Mouse (Mus musculus): ENCODE results near the gene Gm7137. TPM values are rescaled to one million over a fixed set of nuclear protein-coding genes. Genes with fewer than 3 reads are reported as not detected.
"Not testable (repeated sequence)": the region's sequence is repeated elsewhere in the genome, so short reads cannot be mapped to it uniquely, and the experiment has no call there.

Gm7137 gene
- polyA plus RNA-seq, 1 experiment: not detected

DNA sequence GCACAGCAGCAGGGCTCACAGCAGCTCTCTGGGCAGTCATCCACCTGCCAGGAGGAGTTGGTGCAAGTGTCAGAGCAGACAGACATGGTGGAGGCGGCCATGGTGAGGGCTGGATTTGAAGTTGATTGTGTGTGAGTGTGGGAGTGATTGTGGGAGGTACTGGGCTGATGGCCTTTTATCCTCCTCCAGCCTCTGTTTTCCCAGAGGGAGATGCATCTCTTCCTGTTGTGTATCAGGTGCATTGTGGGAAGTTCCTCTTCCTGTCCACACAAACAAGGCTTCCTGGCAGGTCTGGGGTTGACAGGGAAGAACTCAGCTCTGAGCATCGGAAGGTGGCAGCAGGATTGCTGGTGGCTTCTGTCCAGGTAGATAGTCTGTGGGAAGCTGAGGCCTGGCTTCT, 7.0 kb upstream of the Gm7137 start, which contains the start of gene Gm9639:
Gene Gm9639, minus strand, starts transcription at position 101 of the 400 bp plus-strand sequence.
- peaks cover 7% of the 10 kb centered on the region for H3K27me3 ChIP-seq (ENCODE audit: control insufficient read depth, insufficient read depth, insufficient read length)
- no peak within 1 kb of the TSS for H3K4me3 ChIP-seq (ENCODE audit: insufficient read depth, poor library complexity, severe bottlenecking)
- H3K79me2 ChIP-seq (ENCODE audit: control insufficient read depth, insufficient read depth): no peaks in the 10 kb centered on the region
- no peaks in the 10 kb centered on the region for H3K79me3 ChIP-seq (ENCODE audit: low read depth)
- no peak within 1 kb of the TSS for H3ac ChIP-seq (ENCODE audit: control insufficient read depth, insufficient read length, low read depth)
- H3K36me3 ChIP-seq (ENCODE audit: control insufficient read depth, insufficient read depth): no peaks in the 10 kb centered on the region
- TF ChIP-seq USF1 (IDR thresholded peaks at IDR 0.05; ENCODE audit: low read depth): no peak

- Histone ChIP-seq H3K36me3 (ENCODE audit: control insufficient read depth, insufficient read depth) (no peaks in the 10 kb centered on the region), H3K4me3 (ENCODE audit: insufficient read depth, poor library complexity, severe bottlenecking) (no peak overlapping the region), H3ac (ENCODE audit: control insufficient read depth, insufficient read length, low read depth) (no peak overlapping the region), H3K79me3 (ENCODE audit: low read depth) (no peaks in the 10 kb centered on the region), H3K27me3 (ENCODE audit: control insufficient read depth, insufficient read depth, insufficient read length) (peaks cover 3% of the 10 kb centered on the region), H3K79me2 (ENCODE audit: control insufficient read depth, insufficient read depth) (no peaks in the 10 kb centered on the region)
- no peak for TF ChIP-seq MAX (IDR thresholded peaks at IDR 0.05)
Observed at GRCm38 (mm10) chr10:77788621-77789020, 621 bp upstream of the Gm7137 start.

DNA sequence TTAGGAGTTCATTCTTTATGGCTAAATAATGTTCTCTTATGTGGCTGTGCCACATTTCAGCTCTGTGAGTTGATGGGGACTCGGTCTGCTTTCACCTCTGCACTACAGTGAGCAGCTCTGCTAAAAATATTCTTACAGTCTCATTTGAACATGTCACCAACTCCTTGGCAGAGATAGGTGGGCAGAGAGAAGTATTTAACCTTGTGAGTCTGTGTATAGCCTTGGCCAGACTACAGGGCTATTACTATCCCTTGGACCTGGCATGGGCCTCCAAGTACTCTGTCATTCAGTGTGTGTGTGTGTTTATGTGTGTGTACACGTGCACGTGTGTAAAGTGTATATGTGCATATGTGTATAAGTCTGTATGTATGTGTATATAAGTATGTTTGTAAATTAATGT, 4.6 kb downstream of the Gm7137 start:
- H3K27me3 ChIP-seq (ENCODE audit: control insufficient read depth, insufficient read depth, insufficient read length); H3ac ChIP-seq (ENCODE audit: control insufficient read depth, insufficient read length, low read depth); H3K79me3 ChIP-seq (ENCODE audit: low read depth); H3K4me3 ChIP-seq (ENCODE audit: insufficient read depth, poor library complexity, severe bottlenecking); H3K36me3 ChIP-seq (ENCODE audit: control insufficient read depth, insufficient read depth); H3K79me2 ChIP-seq (ENCODE audit: control insufficient read depth, insufficient read depth): not testable (repeated sequence)

GRCm38 (mm10) chr10:77782442-77782841, 5.6 kb downstream of the Gm7137 start, which contains the start of gene Gm3250:
TSS of gene Gm3250 (minus strand) at chr10:77782542.
- H3K27me3 ChIP-seq (ENCODE audit: control insufficient read depth, insufficient read depth, insufficient read length); H3ac ChIP-seq (ENCODE audit: control insufficient read depth, insufficient read length, low read depth); H3K79me2 ChIP-seq (ENCODE audit: control insufficient read depth, insufficient read depth); H3K79me3 ChIP-seq (ENCODE audit: low read depth); H3K36me3 ChIP-seq (ENCODE audit: control insufficient read depth, insufficient read depth); H3K4me3 ChIP-seq (ENCODE audit: insufficient read depth, poor library complexity, severe bottlenecking): not testable (repeated sequence)

DNA sequence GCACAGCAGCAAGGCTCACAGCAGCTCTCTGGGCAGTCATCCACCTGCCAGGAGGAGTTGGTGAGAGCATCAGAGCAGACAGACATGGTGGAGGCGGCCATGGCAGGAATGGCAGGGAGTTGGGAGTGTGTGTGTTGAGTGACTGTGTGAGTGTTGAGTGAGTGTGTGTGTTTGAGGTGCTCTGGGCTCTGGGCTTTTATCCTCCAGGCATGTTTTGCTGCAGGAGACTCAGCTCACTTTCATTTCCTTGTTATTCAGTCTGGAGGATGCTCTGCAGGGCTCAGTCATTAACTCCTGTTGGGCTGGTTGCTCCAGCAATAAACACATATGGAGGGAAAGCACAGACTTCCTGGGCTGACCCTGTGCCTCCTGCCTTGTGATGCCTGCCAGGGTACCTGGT, 11.2 kb downstream of the Gm7137 start, which contains the start of gene Gm7138:
Gene Gm7138, minus strand, starts transcription at position 101 of the 400 bp plus-strand sequence.
- not testable (repeated sequence) for H3K79me2 ChIP-seq (ENCODE audit: control insufficient read depth, insufficient read depth); H3K36me3 ChIP-seq (ENCODE audit: control insufficient read depth, insufficient read depth); H3K4me3 ChIP-seq (ENCODE audit: insufficient read depth, poor library complexity, severe bottlenecking); H3K27me3 ChIP-seq (ENCODE audit: control insufficient read depth, insufficient read depth, insufficient read length); H3ac ChIP-seq (ENCODE audit: control insufficient read depth, insufficient read length, low read depth); H3K79me3 ChIP-seq (ENCODE audit: low read depth)

- H3K27me3 ChIP-seq (ENCODE audit: control insufficient read depth, insufficient read depth, insufficient read length); H3K36me3 ChIP-seq (ENCODE audit: control insufficient read depth, insufficient read depth); H3K79me2 ChIP-seq (ENCODE audit: control insufficient read depth, insufficient read depth); H3K4me3 ChIP-seq (ENCODE audit: insufficient read depth, poor library complexity, severe bottlenecking); H3ac ChIP-seq (ENCODE audit: control insufficient read depth, insufficient read length, low read depth); H3K79me3 ChIP-seq (ENCODE audit: low read depth): not testable (repeated sequence)
Observed at GRCm38 (mm10) chr10:77772142-77772541, 15.9 kb downstream of the Gm7137 start.

DNA sequence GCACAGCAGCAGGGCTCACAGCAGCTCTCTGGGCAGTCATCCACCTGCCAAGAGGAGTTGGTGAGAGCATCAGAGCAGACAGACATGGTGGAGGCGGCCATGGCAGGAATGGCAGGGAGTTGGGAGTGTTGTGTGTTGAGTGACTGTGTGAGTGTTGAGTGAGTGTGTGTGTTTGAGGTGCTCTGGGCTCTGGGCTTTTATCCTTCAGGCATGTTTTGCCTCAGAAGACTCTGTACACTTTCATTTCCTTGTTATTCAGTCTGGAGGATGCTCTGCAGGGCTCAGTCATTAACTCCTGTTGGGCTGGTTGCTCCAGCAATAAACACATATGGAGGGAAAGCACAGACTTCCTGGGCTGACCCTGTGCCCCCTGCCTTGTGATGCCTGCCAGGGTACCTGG, 16.8 kb downstream of the Gm7137 start, which contains the start of gene Gm3238:
Gene Gm3238, minus strand, starts transcription at position 101 of the 400 bp plus-strand sequence.
- not testable (repeated sequence) for H3K27me3 ChIP-seq (ENCODE audit: control insufficient read depth, insufficient read depth, insufficient read length); H3ac ChIP-seq (ENCODE audit: control insufficient read depth, insufficient read length, low read depth); H3K79me3 ChIP-seq (ENCODE audit: low read depth); H3K4me3 ChIP-seq (ENCODE audit: insufficient read depth, poor library complexity, severe bottlenecking); H3K79me2 ChIP-seq (ENCODE audit: control insufficient read depth, insufficient read depth); H3K36me3 ChIP-seq (ENCODE audit: control insufficient read depth, insufficient read depth)

DNA sequence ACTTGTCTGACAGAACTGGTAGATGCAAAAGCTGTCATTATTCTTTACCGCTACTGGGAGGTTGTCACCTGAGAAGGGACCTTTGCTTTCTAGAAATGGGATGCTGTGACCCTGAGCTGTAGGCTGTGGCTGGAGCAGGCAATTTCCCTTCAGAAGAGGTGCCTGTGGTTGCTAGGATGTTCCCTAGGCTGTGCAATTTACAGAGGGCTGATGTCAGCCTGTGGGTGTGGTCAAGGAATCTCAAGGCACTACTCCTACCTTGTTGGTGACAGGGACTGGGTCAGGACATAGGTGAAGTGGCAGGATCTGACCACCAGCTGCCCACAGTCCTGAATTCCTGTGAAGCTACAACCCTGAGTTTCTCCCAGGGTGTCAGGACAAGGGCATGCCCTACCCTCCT, 18.3 kb downstream of the Gm7137 start:
- Histone ChIP-seq H3K79me2 (ENCODE audit: control insufficient read depth, insufficient read depth) (no peaks in the 10 kb centered on the region), H3ac (ENCODE audit: control insufficient read depth, insufficient read length, low read depth) (no peak overlapping the region)
- no peak for TF ChIP-seq MYOD1 (IDR thresholded peaks at IDR 0.05; ENCODE audit: control insufficient read depth, insufficient read length, low read depth)

DNA sequence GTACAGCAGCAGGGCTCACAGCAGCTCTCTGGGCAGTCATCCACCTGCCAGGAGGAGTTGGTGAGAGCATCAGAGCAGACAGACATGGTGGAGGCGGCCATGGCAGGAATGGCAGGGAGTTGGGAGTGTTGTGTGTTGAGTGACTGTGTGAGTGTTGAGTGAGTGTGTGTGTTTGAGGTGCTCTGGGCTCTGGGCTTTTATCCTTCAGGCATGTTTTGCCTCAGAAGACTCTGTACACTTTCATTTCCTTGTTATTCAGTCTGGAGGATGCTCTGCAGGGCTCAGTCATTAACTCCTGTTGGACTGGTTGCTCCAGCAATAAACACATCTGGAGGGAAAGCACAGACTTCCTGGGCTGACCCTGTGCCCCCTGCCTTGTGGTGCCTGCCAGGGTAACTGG, 28.4 kb downstream of the Gm7137 start, which contains the start of gene Gm3233:
Gene Gm3233, minus strand, starts transcription at position 101 of the 400 bp plus-strand sequence.
- not testable (repeated sequence) for H3K79me2 ChIP-seq (ENCODE audit: control insufficient read depth, insufficient read depth); H3K4me3 ChIP-seq (ENCODE audit: insufficient read depth, poor library complexity, severe bottlenecking); H3K36me3 ChIP-seq (ENCODE audit: control insufficient read depth, insufficient read depth); H3ac ChIP-seq (ENCODE audit: control insufficient read depth, insufficient read length, low read depth); H3K27me3 ChIP-seq (ENCODE audit: control insufficient read depth, insufficient read depth, insufficient read length); H3K79me3 ChIP-seq (ENCODE audit: low read depth)

More for the DNA sequence above, 18.3 kb downstream of the Gm7137 start:
- Histone ChIP-seq H3K36me3 (ENCODE audit: control insufficient read depth, insufficient read depth) (no peaks in the 10 kb centered on the region), H3K79me3 (ENCODE audit: low read depth) (no peaks in the 10 kb centered on the region), H3K4me3 (ENCODE audit: insufficient read depth, poor library complexity, severe bottlenecking) (no peak overlapping the region), H3K27me3 (ENCODE audit: control insufficient read depth, insufficient read depth, insufficient read length) (no peaks in the 10 kb centered on the region)

Measured in C2C12 (cell line).